Comparison of ENCODE assay signal across 9 mouse cellular contexts in genomic region chr12:8077346-8077745, GRCm38 (mm10).
"Had no signal": no experiment of that assay in that cellular context is flagged by ENCODE, and none has a peak within 500 bp of the region (broad histone marks: within the 10 kb centered on the region; RNA-seq: fewer than 3 reads in every experiment).

No protein-coding gene starts in this region.

- DNase-seq: kidney, postnatal 25 days; layer of hippocampus, adult 9-11 months; liver; lung, adult 18-20 months; lung, postnatal 10 days; lung, postnatal 36 days; right cerebral cortex, postnatal 25 days; spleen, adult 18-20 months; thymus, postnatal 25 days had no signal
